Mouse (Mus musculus) midbrain, embryonic 11.5 days (tissue): ENCODE data around the gene Fat3. TPM values are rescaled to one million over a fixed set of nuclear protein-coding genes. Genes with fewer than 3 reads are reported as not detected.

ENCODE experiments used
- ATAC-seq: fragments of 200-750 bp; cut with Nextera tagmentation; 2 replicates; pipeline ENCODE4 v1.8.0; 2017; ENCODE audit warnings: moderate TSS enrichment, moderate library complexity; ENCODE audit not compliant: low FRiP score
- DNase-seq: peaks from one replicate; pipeline ENCODE4 v3.0.0; 2015; ENCODE audit warnings: low spot score; ENCODE audit errors: missing footprints
- H3K27ac ChIP-seq: fragments of 300-500 bp; sonication (generic); 2 replicates; pipeline ENCODE4 v1.5.1; 2014; ENCODE audit warnings: low read depth, low read length
- H3K27me3 ChIP-seq: fragments of 300-500 bp; sonication (generic); 2 replicates; pipeline ENCODE4 v1.6.1; 2014; ENCODE audit warnings: mild to moderate bottlenecking, low read length, moderate library complexity, mixed read lengths; ENCODE audit not compliant: control insufficient read depth, insufficient read depth
- H3K36me3 ChIP-seq: fragments of 300-500 bp; sonication (generic); 2 replicates; pipeline ENCODE4 v1.6.1; 2014; ENCODE audit warnings: mild to moderate bottlenecking, low read length, moderate library complexity, mixed read lengths; ENCODE audit not compliant: control insufficient read depth, insufficient read depth
- H3K4me1 ChIP-seq: fragments of 300-500 bp; sonication (generic); 2 replicates; pipeline ENCODE4 v1.6.1; 2014; ENCODE audit warnings: low read length; ENCODE audit not compliant: control insufficient read depth, insufficient read depth
- H3K4me2 ChIP-seq: fragments of 300-500 bp; sonication (generic); 2 replicates; pipeline ENCODE4 v1.6.1; 2014; ENCODE audit warnings: mild to moderate bottlenecking, moderate library complexity
- H3K4me3 ChIP-seq: fragments of 300-500 bp; sonication (generic); 2 replicates; pipeline ENCODE4 v1.5.1; 2014; ENCODE audit warnings: low read depth, low read length
- H3K9ac ChIP-seq: fragments of 300-500 bp; sonication (generic); 2 replicates; pipeline ENCODE4 v1.6.1; 2014; ENCODE audit warnings: low read length
- H3K9me3 ChIP-seq: fragments of 300-500 bp; sonication (generic); 2 replicates; pipeline ENCODE4 v1.6.1; 2016; ENCODE audit warnings: low read length; ENCODE audit not compliant: control insufficient read depth
- WGBS: fragments of 180-500 bp; shearing (Covaris S2); extraction: QIAGEN DNeasy Blood & Tissue Kit; methylation state at CpG from one replicate; pipeline ENCODE4 v1.1.7; 2014; 5-methylcytosine and 5-hydroxymethylcytosine counted together
- polyA plus RNA-seq: library from polyadenylated mRNA; unstranded; fragments of >200 nt; fragmentation: Nextera tagmentation; extraction: Ambion mirVana; gene quantifications from 2 replicates; pipeline ENCODE4 v1.2.1, GENCODE M21; 2014

Fat3 gene
- polyA plus RNA-seq, 1 experiment from 2014 or later, result 13.5 TPM

DNA sequence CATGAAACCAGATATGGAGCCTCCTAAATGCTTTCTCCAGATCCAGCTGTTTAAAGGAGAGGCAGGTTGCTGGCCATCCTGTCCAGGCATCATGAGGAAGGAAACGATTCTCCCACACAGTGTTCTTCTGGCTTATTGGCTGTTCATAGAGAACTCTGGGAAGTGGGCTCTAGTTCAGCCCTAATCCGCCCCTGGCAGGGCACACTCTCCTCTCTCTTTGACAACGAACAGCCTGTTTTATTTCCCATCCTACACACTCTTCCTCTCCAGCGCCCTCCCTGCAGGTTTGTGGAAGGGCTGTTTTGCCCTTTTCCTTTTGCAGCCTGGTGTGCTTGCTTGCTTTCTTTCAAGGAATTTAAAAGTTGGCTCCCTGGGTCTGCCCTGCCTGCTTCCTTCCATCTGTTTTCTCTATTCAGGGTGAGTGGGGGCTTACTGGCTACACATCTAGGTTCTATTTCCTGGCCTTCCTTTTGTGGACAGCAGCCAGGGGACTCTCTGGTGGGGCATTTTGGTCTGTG is 472.6 kb downstream of the Fat3 start:
- DNase-seq (peak; percentile 82), ATAC-seq (no peak)
- H3K27ac ChIP-seq, result no peak overlapping the region
- H3K36me3 ChIP-seq, result no peaks in the 10 kb centered on the region
- no peak overlapping the region for H3K9ac ChIP-seq
- H3K4me1 ChIP-seq, result no peaks in the 10 kb centered on the region
- no peaks in the 10 kb centered on the region for H3K9me3 ChIP-seq
- 49% methylated on average over 4 of the region's 4 CpGs for WGBS
- no peaks in the 10 kb centered on the region for H3K27me3 ChIP-seq
- no peak overlapping the region for H3K4me2 ChIP-seq
- no peak overlapping the region for H3K4me3 ChIP-seq

DNA sequence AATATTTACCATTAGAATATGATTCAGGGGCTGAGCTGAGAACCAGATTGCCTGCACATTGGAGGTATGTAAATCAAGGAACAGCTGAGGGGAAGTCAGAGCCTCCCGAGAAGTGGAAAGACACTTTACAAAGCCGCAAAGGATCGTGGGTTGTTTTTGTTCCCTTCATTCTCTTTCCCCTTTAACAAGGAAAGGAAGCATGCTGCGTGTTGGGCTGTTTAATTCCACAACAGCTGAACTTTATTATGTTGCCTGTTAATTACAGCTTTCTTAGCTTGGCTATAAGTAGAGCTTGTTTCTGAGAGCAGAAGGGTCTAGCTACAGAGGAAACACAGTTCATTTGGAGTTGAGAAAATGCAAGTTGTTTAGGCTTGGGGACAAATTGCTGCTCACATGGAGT is 475.0 kb downstream of the Fat3 start:
- no peaks in the 10 kb centered on the region for H3K4me1 ChIP-seq
- ATAC-seq (no peak), DNase-seq (peak; percentile 45)
- no peak overlapping the region for H3K27ac ChIP-seq
- no peaks in the 10 kb centered on the region for H3K27me3 ChIP-seq
- H3K36me3 ChIP-seq, result no peaks in the 10 kb centered on the region
- H3K9me3 ChIP-seq, result no peaks in the 10 kb centered on the region
- H3K9ac ChIP-seq, result no peak overlapping the region
- no peak overlapping the region for H3K4me3 ChIP-seq
- WGBS, result 71% methylated on average over 4 of the region's 4 CpGs
- H3K4me2 ChIP-seq, result no peak overlapping the region

DNA sequence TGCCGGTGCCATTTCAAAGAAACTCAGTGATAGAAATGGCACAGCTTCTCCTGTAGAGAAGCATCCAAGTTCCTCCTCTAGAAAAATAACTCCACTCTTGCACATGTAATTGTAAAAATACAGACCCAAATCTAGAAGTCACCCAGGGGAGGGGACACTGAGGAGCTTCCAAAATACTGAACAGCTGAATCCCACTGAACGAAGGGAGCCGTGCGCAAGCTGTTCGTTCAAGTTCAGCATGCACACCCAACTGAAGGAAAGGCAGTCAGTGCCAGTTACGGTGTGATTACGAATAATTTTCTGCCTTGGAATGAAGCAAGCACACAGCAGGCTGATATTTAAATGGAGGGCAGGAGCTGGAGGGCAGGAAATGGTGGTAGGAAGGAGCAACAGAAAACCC is 476.4 kb downstream of the Fat3 start:
- Histone ChIP-seq H3K9ac (no peak overlapping the region), H3K27me3 (no peaks in the 10 kb centered on the region), H3K4me3 (no peak overlapping the region), H3K4me1 (no peaks in the 10 kb centered on the region), H3K36me3 (no peaks in the 10 kb centered on the region), H3K27ac (no peak overlapping the region), H3K4me2 (no peak overlapping the region), H3K9me3 (no peaks in the 10 kb centered on the region)
- ATAC-seq, result no peak
- 94% methylated on average over 7 of the region's 7 CpGs for WGBS
- peak; percentile 75 for DNase-seq

DNA sequence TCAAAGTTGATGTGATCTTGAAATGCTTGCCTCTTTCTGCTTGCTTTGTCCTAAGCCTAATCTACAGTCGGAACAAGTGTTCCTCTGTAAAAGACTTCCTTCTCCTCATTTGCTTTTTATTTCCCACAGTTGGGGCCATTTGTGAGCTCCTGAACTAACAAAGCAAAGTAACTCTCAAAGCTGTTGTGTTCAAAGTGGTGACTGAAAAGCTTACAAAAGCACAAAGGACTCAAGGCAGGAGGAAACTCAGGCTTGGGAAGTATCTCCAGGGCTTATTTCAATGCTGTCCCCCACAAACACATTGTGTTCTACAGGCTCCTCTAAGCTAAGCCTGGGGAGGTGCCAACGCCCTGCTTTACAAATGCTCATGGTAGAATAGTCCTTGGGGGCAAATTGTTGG is 487.0 kb downstream of the Fat3 start:
- Histone ChIP-seq H3K4me2 (no peak overlapping the region), H3K9ac (no peak overlapping the region), H3K27ac (no peak overlapping the region), H3K27me3 (no peaks in the 10 kb centered on the region), H3K9me3 (no peaks in the 10 kb centered on the region), H3K36me3 (no peaks in the 10 kb centered on the region), H3K4me1 (no peaks in the 10 kb centered on the region), H3K4me3 (no peak overlapping the region)
- no peak for ATAC-seq
- WGBS, result 10% methylated on average over 2 of the region's 2 CpGs
- DNase-seq, result no peak

DNA sequence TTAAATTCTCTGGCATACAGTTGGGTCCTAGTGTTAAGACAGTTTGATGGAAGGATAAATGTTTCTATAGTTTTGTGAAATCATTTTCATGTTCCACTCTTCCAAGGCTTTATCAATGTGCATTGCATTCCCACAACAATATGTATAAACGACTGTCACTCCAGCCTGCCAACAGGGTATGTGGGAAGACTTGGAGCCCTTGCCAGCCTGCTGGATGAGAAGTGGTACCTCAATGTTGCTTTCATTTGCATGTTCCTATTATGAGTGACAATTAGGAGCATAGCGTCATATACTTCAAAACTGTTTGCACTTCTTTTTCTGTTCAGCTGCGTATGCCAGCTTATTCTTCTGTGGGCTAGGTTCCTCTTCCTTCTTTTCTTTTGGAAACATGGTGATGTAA is 489.7 kb downstream of the Fat3 start:
- no peak overlapping the region for H3K27ac ChIP-seq
- 0 out of 2 replicates have a peak, but pooled peaks cover 1% of the 10 kb centered on the region for H3K36me3 ChIP-seq
- DNase-seq, result no peak
- H3K4me1 ChIP-seq, result no peaks in the 10 kb centered on the region
- no peak overlapping the region for H3K4me3 ChIP-seq
- H3K9ac ChIP-seq, result no peak overlapping the region
- 95% methylated on average over 3 of the region's 3 CpGs for WGBS
- ATAC-seq, result no peak
- H3K27me3 ChIP-seq, result no peaks in the 10 kb centered on the region
- no peak overlapping the region for H3K4me2 ChIP-seq
- no peaks in the 10 kb centered on the region for H3K9me3 ChIP-seq

DNA sequence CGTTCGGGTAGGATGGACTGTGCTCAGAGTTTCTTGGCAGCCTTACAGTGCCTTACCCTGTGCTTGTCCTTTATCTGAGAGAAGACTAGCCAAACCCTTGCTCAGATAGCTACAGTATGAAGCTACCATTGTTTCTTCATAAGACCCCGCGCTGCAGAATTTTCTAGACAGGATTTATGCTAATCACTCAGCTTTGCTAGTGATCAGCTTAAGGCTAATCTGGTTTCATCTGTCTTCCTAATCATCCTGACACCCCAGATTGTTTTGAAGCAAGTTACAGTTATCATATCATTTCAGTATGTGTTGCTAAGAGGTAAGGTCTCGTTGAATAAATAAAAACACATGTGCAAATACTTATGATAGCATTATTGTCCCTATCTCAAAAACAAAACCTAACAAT is 493.6 kb downstream of the Fat3 start:
- WGBS, result 86% methylated on average over 5 of the region's 5 CpGs
- no peaks in the 10 kb centered on the region for H3K27me3 ChIP-seq
- no peaks in the 10 kb centered on the region for H3K9me3 ChIP-seq
- ATAC-seq (no peak), DNase-seq (peak; percentile 21)
- H3K4me2 ChIP-seq, result no peak overlapping the region
- 0 out of 2 replicates have a peak, but pooled peaks cover 2% of the 10 kb centered on the region for H3K36me3 ChIP-seq
- H3K4me3 ChIP-seq, result no peak overlapping the region
- no peak overlapping the region for H3K27ac ChIP-seq
- no peak overlapping the region for H3K9ac ChIP-seq
- H3K4me1 ChIP-seq, result no peaks in the 10 kb centered on the region

DNA sequence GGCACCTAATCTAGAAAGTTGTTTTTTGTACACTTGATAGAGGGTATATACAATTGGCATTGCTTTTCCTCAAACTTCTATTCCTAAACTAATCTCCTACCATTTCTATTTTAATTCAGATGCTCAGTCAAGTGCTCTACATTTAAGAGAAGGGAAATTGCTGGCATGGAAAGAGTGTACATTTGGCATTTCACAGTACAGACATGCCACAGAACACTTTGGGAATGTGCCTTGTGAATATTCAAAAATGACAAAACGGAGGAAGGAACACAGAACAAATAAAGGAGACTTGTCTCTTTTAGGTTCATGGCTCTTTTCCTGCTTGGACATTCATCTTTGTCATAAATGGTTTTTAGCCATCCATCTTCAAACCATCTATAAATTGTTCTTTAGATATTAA is 498.1 kb downstream of the Fat3 start:
- 90% methylated on average over 1 of the region's 1 CpGs for WGBS
- ATAC-seq, result no peak

DNA sequence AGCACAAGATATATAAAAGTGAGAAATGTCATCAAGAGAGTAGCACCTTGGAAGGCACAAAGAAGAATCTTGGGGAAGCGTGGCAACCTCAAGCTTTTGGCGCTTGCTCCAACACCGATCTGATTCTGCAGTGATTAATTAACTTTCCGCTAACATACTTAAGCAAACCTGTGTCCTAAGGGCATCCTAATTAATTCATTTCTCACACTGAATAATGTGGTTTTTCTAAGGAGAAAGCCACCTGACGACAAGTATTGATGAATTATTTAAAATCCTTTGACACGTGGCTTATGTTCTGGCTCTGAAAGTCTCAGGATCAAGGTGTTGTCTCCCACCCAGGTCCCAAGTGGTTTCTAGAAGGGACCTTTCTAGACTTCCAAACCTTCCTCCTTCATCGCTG is 506.3 kb downstream of the Fat3 start:
- no peak overlapping the region for H3K4me3 ChIP-seq
- DNase-seq (no peak), ATAC-seq (no peak)
- H3K27me3 ChIP-seq, result no peaks in the 10 kb centered on the region
- H3K27ac ChIP-seq, result no peak overlapping the region
- H3K4me1 ChIP-seq, result no peaks in the 10 kb centered on the region
- H3K9ac ChIP-seq, result no peak overlapping the region
- peaks cover 21% of the 10 kb centered on the region for H3K36me3 ChIP-seq
- no peak overlapping the region for H3K4me2 ChIP-seq
- no peaks in the 10 kb centered on the region for H3K9me3 ChIP-seq
- WGBS, result 80% methylated on average over 7 of the region's 7 CpGs

More for the DNA sequence above, 498.1 kb downstream of the Fat3 start:
- no peaks in the 10 kb centered on the region for H3K9me3 ChIP-seq
- H3K9ac ChIP-seq, result no peak overlapping the region
- H3K36me3 ChIP-seq, result peaks cover 10% of the 10 kb centered on the region; the same call in 1 of the 2 replicates
- no peak overlapping the region for H3K4me3 ChIP-seq
- H3K27ac ChIP-seq, result no peak overlapping the region
- H3K4me1 ChIP-seq, result no peaks in the 10 kb centered on the region
- H3K4me2 ChIP-seq, result no peak overlapping the region
- no peak for DNase-seq
- no peaks in the 10 kb centered on the region for H3K27me3 ChIP-seq

DNA sequence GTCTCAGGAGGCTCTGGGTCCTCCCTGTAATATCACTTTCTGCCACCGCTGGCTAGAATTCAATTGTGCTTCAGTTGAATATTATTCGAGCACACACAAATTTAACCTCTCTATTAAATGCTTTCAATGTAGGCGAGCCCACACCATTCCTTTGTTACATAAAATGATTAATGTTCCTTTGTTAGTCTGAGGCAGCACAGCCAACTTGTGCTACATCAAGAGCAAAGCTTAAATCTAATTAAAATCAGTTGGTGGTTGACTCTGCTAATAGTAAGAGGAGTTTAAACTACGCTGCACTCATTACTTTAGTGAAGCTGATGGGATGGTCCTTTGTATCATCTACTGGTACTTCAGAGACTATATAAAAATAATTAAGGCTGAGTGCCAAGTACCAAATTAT is 506.9 kb downstream of the Fat3 start:
- DNase-seq, result no peak
- no peak overlapping the region for H3K4me2 ChIP-seq
- no peaks in the 10 kb centered on the region for H3K9me3 ChIP-seq
- 80% methylated on average over 4 of the region's 4 CpGs for WGBS
- no peaks in the 10 kb centered on the region for H3K4me1 ChIP-seq
- H3K27me3 ChIP-seq, result no peaks in the 10 kb centered on the region
- no peak overlapping the region for H3K4me3 ChIP-seq
- ATAC-seq, result no peak
- peaks cover 20% of the 10 kb centered on the region for H3K36me3 ChIP-seq
- no peak overlapping the region for H3K27ac ChIP-seq
- H3K9ac ChIP-seq, result no peak overlapping the region
